Mouse (Mus musculus) liver, embryonic 15.5 days (tissue): ENCODE results near the gene Gp9. TPM values are rescaled to one million over a fixed set of nuclear protein-coding genes. Genes with fewer than 3 reads are reported as not detected.
A peak's percentile ranks its signal among the peaks of the same experiment; 100 is the strongest.

Source experiments
- ATAC-seq: fragments of 200-750 bp; cut with Nextera tagmentation; 2 replicates; pipeline ENCODE4 v1.8.0; 2017; ENCODE audit warnings: moderate number of reproducible peaks, mild to moderate bottlenecking, moderate library complexity; ENCODE audit not compliant: insufficient read depth
- H3K27ac ChIP-seq: fragments of 300-500 bp; sonication (generic); replicated peaks from 2 replicates; pipeline ENCODE4 v1.5.1; 2015; ENCODE audit warnings: mild to moderate bottlenecking, inconsistent platforms
- H3K27me3 ChIP-seq: fragments of 300-500 bp; sonication (generic); 2 replicates; pipeline ENCODE4 v1.6.1; 2015; ENCODE audit warnings: mild to moderate bottlenecking, inconsistent platforms
- H3K36me3 ChIP-seq: fragments of 300-500 bp; sonication (generic); replicated peaks from 2 replicates; pipeline ENCODE4 v1.6.1; 2015; ENCODE audit warnings: moderate library complexity, mild to moderate bottlenecking, inconsistent platforms
- H3K4me1 ChIP-seq: fragments of 300-500 bp; sonication (generic); replicated peaks from 2 replicates; pipeline ENCODE4 v1.6.1; 2015; ENCODE audit warnings: inconsistent platforms
- H3K4me2 ChIP-seq: fragments of 300-500 bp; sonication (generic); 2 replicates; pipeline ENCODE4 v1.6.1; 2015; ENCODE audit warnings: moderate library complexity, mild to moderate bottlenecking, inconsistent platforms
- H3K4me3 ChIP-seq: fragments of 300-500 bp; sonication (generic); replicated peaks from 2 replicates; pipeline ENCODE4 v1.5.1; 2015; ENCODE audit warnings: mild to moderate bottlenecking, inconsistent platforms
- H3K9ac ChIP-seq: fragments of 300-500 bp; sonication (generic); 2 replicates; pipeline ENCODE4 v1.6.1; 2015; ENCODE audit warnings: moderate library complexity, mild to moderate bottlenecking, inconsistent platforms
- H3K9me3 ChIP-seq: fragments of 300-500 bp; sonication (generic); replicated peaks from 2 replicates; pipeline ENCODE4 v1.6.1; 2016; ENCODE audit warnings: inconsistent platforms
- WGBS: fragments of 180-500 bp; shearing (Covaris S2); methylation state at CpG from one replicate; pipeline ENCODE4 v1.1.7; 2015; ENCODE audit warnings: mixed read lengths; ENCODE audit not compliant: insufficient replicate concordance; 5-methylcytosine and 5-hydroxymethylcytosine counted together
- polyA plus RNA-seq: library from polyadenylated mRNA; unstranded; fragments of >200 nt; fragmentation: Nextera tagmentation; extraction: Ambion mirVana; gene quantifications from 2 replicates; pipeline ENCODE4 v1.2.1, GENCODE M21; 2015

Gene Gp9
- polyA plus RNA-seq, 1 experiment from 2014 or later = 26.8 TPM

- no peak overlapping the region for H3K4me3 ChIP-seq
- 12% methylated on average over 6 of the region's 6 CpGs for WGBS
- peak overlapping the region; percentile 9; the same call in 1 of the 2 replicates for H3K9ac ChIP-seq
- peak overlapping the region; percentile 39 for H3K4me2 ChIP-seq
- peaks cover 67% of the 10 kb centered on the region for H3K4me1 ChIP-seq
- H3K27me3 ChIP-seq = peaks cover 18% of the 10 kb centered on the region
- ATAC-seq = peak; percentile 14; the same call in 1 of the 2 replicates
- no peaks in the 10 kb centered on the region for H3K36me3 ChIP-seq
- no peaks in the 10 kb centered on the region for H3K9me3 ChIP-seq
- H3K27ac ChIP-seq = peak overlapping the region; percentile 86
Measured at GRCm38 (mm10) chr6:87739898-87740297, 38.0 kb upstream of the Gp9 start.

DNA sequence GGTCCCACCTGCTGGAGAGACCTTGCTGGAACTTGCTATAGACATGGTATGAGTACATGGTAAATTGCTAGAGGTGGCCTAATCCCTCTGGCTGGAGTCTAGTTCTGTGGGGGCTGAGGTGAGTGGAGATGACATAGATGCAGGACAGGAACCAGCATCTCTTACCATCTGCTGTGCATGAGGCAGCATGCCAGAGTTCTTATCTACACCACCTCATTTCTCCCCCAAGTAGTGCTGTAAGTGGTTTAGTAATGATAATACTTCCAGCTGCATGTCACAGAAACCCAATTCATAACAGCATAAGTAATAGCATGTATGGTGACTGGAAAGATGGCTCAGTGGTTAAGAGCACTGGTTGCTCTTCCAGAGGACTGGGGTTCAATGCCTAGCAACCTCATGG is 37.4 kb upstream of the Gp9 start:
- no peaks in the 10 kb centered on the region for H3K9me3 ChIP-seq
- H3K9ac ChIP-seq = peak overlapping the region; percentile 12; the same call in 1 of the 2 replicates
- H3K4me1 ChIP-seq = peaks cover 73% of the 10 kb centered on the region
- peak; percentile 94 for ATAC-seq
- peak overlapping the region; percentile 86 for H3K27ac ChIP-seq
- H3K27me3 ChIP-seq = peaks cover 12% of the 10 kb centered on the region
- no peaks in the 10 kb centered on the region for H3K36me3 ChIP-seq
- H3K4me3 ChIP-seq = no peak overlapping the region
- peak overlapping the region; percentile 39 for H3K4me2 ChIP-seq

DNA sequence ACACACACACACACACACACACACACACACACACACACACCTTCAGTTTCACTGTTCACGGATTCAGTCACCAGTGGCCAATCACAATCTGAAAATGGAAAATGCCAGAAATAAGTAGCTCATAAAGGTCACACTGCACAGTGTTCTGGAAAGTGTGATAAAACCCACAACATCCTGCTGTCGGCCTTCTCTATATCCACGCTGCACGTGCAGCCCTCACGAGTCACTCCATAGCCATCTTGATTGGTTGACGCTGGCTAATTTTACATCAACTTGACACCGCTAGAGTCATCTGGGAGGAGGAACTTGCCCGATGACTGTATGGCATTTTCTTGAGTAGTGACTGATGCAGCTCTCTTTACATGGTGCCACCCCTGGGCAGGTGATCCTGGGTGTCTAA is 35.9 kb upstream of the Gp9 start:
- Histone ChIP-seq H3K36me3 (no peaks in the 10 kb centered on the region), H3K9me3 (no peaks in the 10 kb centered on the region), H3K9ac (no peak overlapping the region), H3K27me3 (no peaks in the 10 kb centered on the region), H3K4me3 (no peak overlapping the region), H3K27ac (no peak overlapping the region), H3K4me1 (peaks cover 88% of the 10 kb centered on the region), H3K4me2 (no peak overlapping the region)
- ATAC-seq = no peak
- 41% methylated on average over 8 of the region's 8 CpGs for WGBS

- ATAC-seq = no peak
- H3K27ac ChIP-seq = no peak overlapping the region
- H3K27me3 ChIP-seq = no peaks in the 10 kb centered on the region
- H3K36me3 ChIP-seq = no peaks in the 10 kb centered on the region
- 76% methylated on average over 5 of the region's 5 CpGs for WGBS
- H3K4me1 ChIP-seq = peaks cover 91% of the 10 kb centered on the region
- no peak overlapping the region for H3K4me2 ChIP-seq
- no peak overlapping the region for H3K9ac ChIP-seq
- no peaks in the 10 kb centered on the region for H3K9me3 ChIP-seq
- no peak overlapping the region for H3K4me3 ChIP-seq
Measured at GRCm38 (mm10) chr6:87742804-87743203, 35.1 kb upstream of the Gp9 start.

GRCm38 (mm10) chr6:87743281-87743680 is 34.6 kb upstream of the Gp9 start:
- no peak overlapping the region for H3K4me3 ChIP-seq
- no peaks in the 10 kb centered on the region for H3K36me3 ChIP-seq
- WGBS = 80% methylated on average over 5 of the region's 5 CpGs
- H3K4me1 ChIP-seq = peaks cover 90% of the 10 kb centered on the region
- H3K27ac ChIP-seq = 0 out of 2 replicates have a peak overlapping the region, but pooled peaks have one; percentile 14
- H3K9ac ChIP-seq = no peak overlapping the region
- H3K27me3 ChIP-seq = no peaks in the 10 kb centered on the region
- H3K4me2 ChIP-seq = no peak overlapping the region
- H3K9me3 ChIP-seq = no peaks in the 10 kb centered on the region
- ATAC-seq = no peak

- Histone ChIP-seq H3K27me3 (no peaks in the 10 kb centered on the region), H3K4me1 (peaks cover 87% of the 10 kb centered on the region), H3K9me3 (no peaks in the 10 kb centered on the region), H3K36me3 (no peaks in the 10 kb centered on the region), H3K9ac (no peak overlapping the region), H3K27ac (0 out of 2 replicates have a peak overlapping the region, but pooled peaks have one; percentile 66), H3K4me2 (no peak overlapping the region), H3K4me3 (no peak overlapping the region)
- ATAC-seq = no peak
- 43% methylated on average over 3 of the region's 3 CpGs for WGBS
Measured at GRCm38 (mm10) chr6:87744632-87745031, 33.2 kb upstream of the Gp9 start.

- H3K36me3 ChIP-seq = no peaks in the 10 kb centered on the region
- ATAC-seq = no peak
- WGBS = 20% methylated on average over 1 of the region's 1 CpGs
- no peaks in the 10 kb centered on the region; the same call in 1 of the 2 replicates for H3K27me3 ChIP-seq
- H3K4me2 ChIP-seq = no peak overlapping the region
- no peak overlapping the region for H3K4me3 ChIP-seq
- H3K9ac ChIP-seq = no peak overlapping the region
- 0 out of 2 replicates have a peak overlapping the region, but pooled peaks have one; percentile 66 for H3K27ac ChIP-seq
- no peaks in the 10 kb centered on the region for H3K9me3 ChIP-seq
- H3K4me1 ChIP-seq = peaks cover 81% of the 10 kb centered on the region
Measured at GRCm38 (mm10) chr6:87745301-87745700, 32.6 kb upstream of the Gp9 start.

GRCm38 (mm10) chr6:87746059-87746458 is 31.8 kb upstream of the Gp9 start:
- peaks cover 73% of the 10 kb centered on the region for H3K4me1 ChIP-seq
- H3K27me3 ChIP-seq = no peaks in the 10 kb centered on the region; the same call in 1 of the 2 replicates
- no peak overlapping the region; the same call in 1 of the 2 replicates for H3K9ac ChIP-seq
- 39% methylated on average over 3 of the region's 3 CpGs for WGBS
- H3K4me2 ChIP-seq = no peak overlapping the region
- no peak overlapping the region for H3K4me3 ChIP-seq
- H3K36me3 ChIP-seq = no peaks in the 10 kb centered on the region
- ATAC-seq = no peak
- H3K9me3 ChIP-seq = no peaks in the 10 kb centered on the region
- peak overlapping the region; percentile 66 for H3K27ac ChIP-seq

- peaks cover 66% of the 10 kb centered on the region for H3K4me1 ChIP-seq
- H3K9ac ChIP-seq = no peak overlapping the region
- H3K36me3 ChIP-seq = no peaks in the 10 kb centered on the region
- peak overlapping the region; percentile 66 for H3K27ac ChIP-seq
- peaks cover 6% of the 10 kb centered on the region for H3K27me3 ChIP-seq
- no peak overlapping the region for H3K4me3 ChIP-seq
- WGBS = 70% methylated on average over 2 of the region's 2 CpGs
- peak; percentile 81 for ATAC-seq
- H3K9me3 ChIP-seq = no peaks in the 10 kb centered on the region
- peak overlapping the region; percentile 45 for H3K4me2 ChIP-seq
Measured at GRCm38 (mm10) chr6:87746849-87747248, 31.0 kb upstream of the Gp9 start.

DNA sequence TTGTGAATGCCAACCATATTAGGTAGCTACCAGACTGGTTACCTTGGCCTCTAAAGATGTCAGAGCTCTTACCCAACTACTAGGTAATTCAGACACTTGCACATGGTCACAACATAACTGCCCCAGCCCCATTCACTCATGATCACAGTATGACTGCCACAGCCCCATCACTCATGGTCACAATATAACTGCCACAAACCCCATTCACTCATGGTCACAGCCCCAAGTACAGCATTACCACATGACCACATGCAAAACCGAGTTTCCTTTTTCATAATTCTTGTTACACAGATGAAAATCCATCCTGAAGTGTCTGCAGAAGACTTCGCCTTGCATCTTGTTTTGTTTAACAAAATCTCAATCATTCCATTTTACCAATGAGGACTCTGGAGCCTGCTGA is 29.8 kb upstream of the Gp9 start:
- H3K27ac ChIP-seq = 0 out of 2 replicates have a peak overlapping the region, but pooled peaks have one; percentile 31

GRCm38 (mm10) chr6:87748531-87748930 is 29.3 kb upstream of the Gp9 start:
- ATAC-seq = no peak
- 68% methylated on average over 6 of the region's 6 CpGs for WGBS

More for the DNA sequence above, 29.8 kb upstream of the Gp9 start:
- no peak overlapping the region for H3K9ac ChIP-seq
- peaks cover 7% of the 10 kb centered on the region for H3K27me3 ChIP-seq
- no peak for ATAC-seq
- no peaks in the 10 kb centered on the region for H3K36me3 ChIP-seq
- H3K4me3 ChIP-seq = no peak overlapping the region
- H3K9me3 ChIP-seq = no peaks in the 10 kb centered on the region
- no peak overlapping the region for H3K4me2 ChIP-seq
- WGBS = 57% methylated on average over 2 of the region's 2 CpGs
- peaks cover 54% of the 10 kb centered on the region for H3K4me1 ChIP-seq

More at GRCm38 (mm10) chr6:87748531-87748930, 29.3 kb upstream of the Gp9 start:
- Histone ChIP-seq H3K9me3 (no peaks in the 10 kb centered on the region), H3K4me1 (peaks cover 52% of the 10 kb centered on the region), H3K36me3 (no peaks in the 10 kb centered on the region), H3K4me3 (no peak overlapping the region), H3K4me2 (no peak overlapping the region), H3K27me3 (peaks cover 7% of the 10 kb centered on the region), H3K27ac (no peak overlapping the region), H3K9ac (no peak overlapping the region)
